Mouse (Mus musculus) thymus, adult 2 months (tissue): ENCODE results near the gene Pspn.

ENCODE experiments used
- CTCF ChIP-seq: fragments of 200-500 bp; IDR thresholded peaks from 2 replicates; pipeline ENCODE4 v1.5.1; 2012; ENCODE audit warnings: mild to moderate bottlenecking, control low read depth, low read length, moderate library complexity, borderline replicate concordance; ENCODE audit not compliant: control insufficient read depth, poor library complexity, insufficient read depth; ENCODE audit errors: extremely low read depth
- POLR2A ChIP-seq: fragments of 200-500 bp; IDR thresholded peaks from 2 replicates; pipeline ENCODE4 v1.6.1; 2012; ENCODE audit warnings: mild to moderate bottlenecking, low read length, control low read depth, moderate library complexity; ENCODE audit not compliant: control insufficient read depth, poor library complexity, insufficient read depth; ENCODE audit errors: extremely low read depth

GRCm38 (mm10) chr17:56952639-56953038 is 47.2 kb downstream of the Pspn start:
- TF ChIP-seq CTCF (no peak), POLR2A (no peak)
